Mouse (Mus musculus): ENCODE measurements at regions not wholly inside any gene's neighbourhood (a gene's known extent, or its start where the extent isn't known, plus 50 kb on each side); places are given as distances from the start of the nearest gene placed in this dataset.

- no peak for TF ChIP-seq POLR2A (IDR thresholded peaks at IDR 0.05; ENCODE audit: extremely low read depth, insufficient read depth, low read length)
- no peak for TF ChIP-seq CTCF (IDR thresholded peaks at IDR 0.05; ENCODE audit: extremely low read depth, insufficient read depth, low read length)
Measured at GRCm38 (mm10) chr17:51583277-51583676, 249.8 kb downstream of the Satb1 start.

All from cortical plate, adult 2 months (tissue).